Mouse (Mus musculus): Measurements from ENCODE around the gene A430005L14Rik. TPM values are rescaled to one million over a fixed set of nuclear protein-coding genes. Genes with fewer than 3 reads are reported as not detected.

A430005L14Rik gene
- polyA plus RNA-seq (2012; rRNA removed), result 26.6 and 30.3 TPM in 2 replicates
- 57.9 and 61.5 TPM in 2 replicates for polyA plus RNA-seq (2014; fragmentation: Nextera tagmentation; extraction: Ambion mirVana)

DNA sequence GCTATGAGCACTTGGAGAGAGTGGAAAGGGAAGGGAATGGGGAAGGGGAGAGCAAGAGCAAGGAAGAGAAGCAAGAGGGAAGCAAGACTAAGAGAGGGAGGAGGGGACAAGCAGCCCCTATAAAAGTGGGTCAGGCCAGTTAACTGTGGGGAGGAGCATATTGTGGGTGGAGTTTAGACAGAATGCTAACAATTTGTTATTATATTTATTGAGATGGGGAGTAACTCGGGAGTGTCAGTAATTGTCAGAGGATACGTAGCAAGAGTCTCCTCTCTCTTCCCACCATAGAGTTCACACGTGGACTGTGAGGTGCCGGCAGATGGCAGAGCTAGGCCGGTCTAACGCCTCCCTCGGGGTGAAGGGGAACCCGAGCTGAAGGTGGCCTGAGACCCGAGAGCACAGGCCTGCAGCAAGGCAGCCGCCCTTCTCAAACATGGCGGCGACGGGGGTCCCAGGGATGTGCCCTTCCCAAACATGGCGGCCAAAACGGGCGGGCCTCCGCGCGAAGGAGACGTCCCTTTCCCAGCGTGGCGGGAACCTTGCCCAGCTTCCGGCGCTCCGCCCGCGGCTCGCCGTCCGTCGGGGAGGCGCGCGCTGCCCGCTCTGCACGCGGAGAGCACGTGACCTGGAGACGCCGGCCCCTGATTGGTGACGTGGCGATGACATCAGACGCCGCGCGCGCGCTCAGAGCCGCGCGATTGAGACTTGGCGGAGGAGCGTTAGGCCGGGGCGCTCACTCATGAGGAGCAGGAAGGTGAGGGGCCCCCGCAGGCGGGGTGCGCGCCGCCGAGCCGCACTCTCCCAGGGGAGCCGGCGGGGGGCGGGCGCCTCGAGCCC lies at the start of gene A430005L14Rik:
Gene A430005L14Rik, plus strand, starts transcription at position 669 of the 837 bp plus-strand sequence.
- TF ChIP-seq CTCF (IDR thresholded peaks at IDR 0.05; ENCODE audit: low read depth) (peak; percentile 27; the same call in 1 of the 2 replicates), EP300 (IDR thresholded peaks at IDR 0.05; ENCODE audit: low read depth) (peak; percentile 46)
- ATAC-seq (ENCODE audit: insufficient read depth), result peak; percentile 95
- H3K4me3 ChIP-seq (ENCODE audit: insufficient read depth in 1 of 2, low read depth in 2 of 2, low read length in 2 of 2), result peak within 1 kb of the TSS; percentile 77 to 90
- peak within 1 kb of the TSS; percentile 78 for H3K27ac ChIP-seq
- H3K27me3 ChIP-seq (ENCODE audit: control insufficient read depth, insufficient read depth, low read length), result no peaks in the 10 kb centered on the region; the same call in 1 of the 2 replicates
- peak; percentile 92 to 95 (median 93) for DNase-seq (ENCODE audit: low read depth in 3 of 3, low spot score in 3 of 3)
- peak within 1 kb of the TSS; percentile 81 for H3K4me2 ChIP-seq (ENCODE audit: low read depth)
- WGBS (ENCODE audit: insufficient replicate concordance), result 2% methylated on average over 65 of the region's 67 CpGs
- H3K36me3 ChIP-seq (replicated peaks; ENCODE audit: control insufficient read depth, insufficient read depth, low read depth), result peaks cover 19% of the 10 kb centered on the region
- H3K4me1 ChIP-seq (replicated peaks; ENCODE audit: control insufficient read depth in 2 of 2, insufficient read depth in 2 of 2, low read length in 1 of 2), result peaks cover 10 to 15% of the 10 kb centered on the region in 2 experiments
- no peaks in the 10 kb centered on the region for H3K9me3 ChIP-seq (ENCODE audit: control insufficient read depth, low read length)
- peak within 1 kb of the TSS; percentile 91 for H3K9ac ChIP-seq (replicated peaks)

- Histone ChIP-seq H3K36me3 (replicated peaks; ENCODE audit: control insufficient read depth, insufficient read depth, low read depth) (no peaks in the 10 kb centered on the region), H3K9me3 (ENCODE audit: control insufficient read depth, low read length) (no peaks in the 10 kb centered on the region; the same call in 1 of the 2 replicates), H3K4me3 (ENCODE audit: insufficient read depth in 1 of 2, low read depth in 2 of 2, low read length in 2 of 2) (no peak overlapping the region), H3K27me3 (ENCODE audit: control insufficient read depth, insufficient read depth, low read length) (no peaks in the 10 kb centered on the region), H3K27ac (no peak overlapping the region), H3K4me2 (ENCODE audit: low read depth) (no peak overlapping the region), H3K9ac (replicated peaks) (no peak overlapping the region), H3K4me1 (replicated peaks; ENCODE audit: control insufficient read depth in 2 of 2, insufficient read depth in 2 of 2, low read length in 1 of 2) (no peaks in the 10 kb centered on the region)
- 25% methylated on average over 11 of the region's 11 CpGs for WGBS (ENCODE audit: insufficient replicate concordance)
- TF ChIP-seq CTCF (IDR thresholded peaks at IDR 0.05; ENCODE audit: low read depth), result no peak
- TF ChIP-seq EP300 (IDR thresholded peaks at IDR 0.05; ENCODE audit: low read depth), result no peak
- DNase-seq (ENCODE audit: low read depth in 3 of 3, low spot score in 3 of 3), result peak in 2 of 3 experiments; percentile 2 to 7
- no peak for ATAC-seq (ENCODE audit: insufficient read depth)
These were observed 49.5 kb upstream of the A430005L14Rik start for GRCm38 (mm10) chr4:153907573-153907972.

GRCm38 (mm10) chr4:153913635-153914034 lies 43.4 kb upstream of the A430005L14Rik start:
- TF ChIP-seq EP300 (IDR thresholded peaks at IDR 0.05; ENCODE audit: low read depth) (no peak), CTCF (IDR thresholded peaks at IDR 0.05; ENCODE audit: low read depth) (0 out of 2 replicates have a peak, but pooled peaks have one; percentile 24)
- Histone ChIP-seq H3K36me3 (replicated peaks; ENCODE audit: control insufficient read depth, insufficient read depth, low read depth) (no peaks in the 10 kb centered on the region), H3K4me2 (ENCODE audit: low read depth) (no peak overlapping the region), H3K4me1 (replicated peaks; ENCODE audit: control insufficient read depth in 2 of 2, insufficient read depth in 2 of 2, low read length in 1 of 2) (no peaks in the 10 kb centered on the region), H3K4me3 (ENCODE audit: insufficient read depth in 1 of 2, low read depth in 2 of 2, low read length in 2 of 2) (no peak overlapping the region), H3K27ac (no peak overlapping the region), H3K27me3 (ENCODE audit: control insufficient read depth, insufficient read depth, low read length) (no peaks in the 10 kb centered on the region), H3K9me3 (ENCODE audit: control insufficient read depth, low read length) (no peaks in the 10 kb centered on the region; the same call in 1 of the 2 replicates), H3K9ac (replicated peaks) (no peak overlapping the region)
- DNase-seq (ENCODE audit: low read depth in 3 of 3, low spot score in 3 of 3) (no peak), ATAC-seq (ENCODE audit: insufficient read depth) (no peak)
- 56% methylated on average over 3 of the region's 3 CpGs for WGBS (ENCODE audit: insufficient replicate concordance)

- no peak for ATAC-seq (ENCODE audit: insufficient read depth)
- H3K9ac ChIP-seq (replicated peaks), result no peak overlapping the region
These were observed 39.1 kb upstream of the A430005L14Rik start for GRCm38 (mm10) chr4:153917773-153918500.

More at GRCm38 (mm10) chr4:153917773-153918500, 39.1 kb upstream of the A430005L14Rik start:
- Histone ChIP-seq H3K9me3 (ENCODE audit: control insufficient read depth, low read length) (no peaks in the 10 kb centered on the region), H3K36me3 (replicated peaks; ENCODE audit: control insufficient read depth, insufficient read depth, low read depth) (no peaks in the 10 kb centered on the region), H3K27me3 (ENCODE audit: control insufficient read depth, insufficient read depth, low read length) (no peaks in the 10 kb centered on the region), H3K4me2 (ENCODE audit: low read depth) (no peak overlapping the region), H3K4me3 (ENCODE audit: insufficient read depth in 1 of 2, low read depth in 2 of 2, low read length in 2 of 2) (no peak overlapping the region), H3K4me1 (replicated peaks; ENCODE audit: control insufficient read depth in 2 of 2, insufficient read depth in 2 of 2, low read length in 1 of 2) (no peaks in the 10 kb centered on the region), H3K27ac (no peak overlapping the region)
- TF ChIP-seq CTCF (IDR thresholded peaks at IDR 0.05; ENCODE audit: low read depth) (no peak), EP300 (IDR thresholded peaks at IDR 0.05; ENCODE audit: low read depth) (no peak)
- WGBS (ENCODE audit: insufficient replicate concordance), result 39% methylated on average over 8 of the region's 8 CpGs
- no peak for DNase-seq (ENCODE audit: low read depth in 3 of 3, low spot score in 3 of 3)

All from liver, embryonic 14.5 days (tissue).